Mouse (Mus musculus): Measurements from ENCODE around the gene Tekt5.

The Tekt5 gene

DNA sequence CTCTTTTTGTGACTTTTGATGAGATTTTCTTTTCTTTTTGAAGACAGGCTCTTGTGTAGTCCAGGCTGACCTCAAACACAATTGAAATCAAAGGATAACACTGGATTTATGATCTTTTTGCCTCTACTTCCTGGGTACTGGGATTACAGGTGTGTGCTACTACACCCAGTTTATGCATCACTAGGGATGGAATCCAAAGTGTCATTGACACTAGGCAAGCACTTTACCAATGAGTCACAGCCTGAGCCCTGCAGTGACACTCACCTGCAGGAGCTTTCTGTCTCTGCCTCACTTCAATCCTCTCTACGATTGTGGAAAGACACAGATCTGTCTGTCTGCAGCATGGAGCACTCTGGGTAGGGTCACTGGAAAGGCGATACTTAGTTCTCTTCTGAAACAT is 59.3 kb downstream of the Tekt5 start:
- DNase-seq, result no peak

DNA sequence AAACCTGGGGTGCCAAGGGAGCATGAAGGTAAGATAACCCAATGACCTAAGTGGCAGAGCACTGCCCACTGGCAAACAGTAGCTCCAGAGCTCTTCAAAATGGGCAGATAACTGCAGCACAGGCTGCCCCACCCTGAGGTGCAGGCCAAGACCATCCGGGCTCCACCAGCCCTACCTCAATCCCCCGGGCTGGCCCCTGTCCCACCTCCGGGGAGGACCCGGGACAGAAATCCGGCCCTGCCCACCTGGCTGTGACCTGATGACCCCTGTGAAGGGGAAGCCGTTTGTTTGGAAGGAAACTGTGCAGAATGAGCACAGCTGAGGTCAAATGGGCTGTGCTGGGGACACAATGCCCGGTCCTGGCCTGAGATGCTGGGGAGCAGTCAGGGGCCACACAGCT is 62.6 kb downstream of the Tekt5 start:
- no peak for DNase-seq

DNA sequence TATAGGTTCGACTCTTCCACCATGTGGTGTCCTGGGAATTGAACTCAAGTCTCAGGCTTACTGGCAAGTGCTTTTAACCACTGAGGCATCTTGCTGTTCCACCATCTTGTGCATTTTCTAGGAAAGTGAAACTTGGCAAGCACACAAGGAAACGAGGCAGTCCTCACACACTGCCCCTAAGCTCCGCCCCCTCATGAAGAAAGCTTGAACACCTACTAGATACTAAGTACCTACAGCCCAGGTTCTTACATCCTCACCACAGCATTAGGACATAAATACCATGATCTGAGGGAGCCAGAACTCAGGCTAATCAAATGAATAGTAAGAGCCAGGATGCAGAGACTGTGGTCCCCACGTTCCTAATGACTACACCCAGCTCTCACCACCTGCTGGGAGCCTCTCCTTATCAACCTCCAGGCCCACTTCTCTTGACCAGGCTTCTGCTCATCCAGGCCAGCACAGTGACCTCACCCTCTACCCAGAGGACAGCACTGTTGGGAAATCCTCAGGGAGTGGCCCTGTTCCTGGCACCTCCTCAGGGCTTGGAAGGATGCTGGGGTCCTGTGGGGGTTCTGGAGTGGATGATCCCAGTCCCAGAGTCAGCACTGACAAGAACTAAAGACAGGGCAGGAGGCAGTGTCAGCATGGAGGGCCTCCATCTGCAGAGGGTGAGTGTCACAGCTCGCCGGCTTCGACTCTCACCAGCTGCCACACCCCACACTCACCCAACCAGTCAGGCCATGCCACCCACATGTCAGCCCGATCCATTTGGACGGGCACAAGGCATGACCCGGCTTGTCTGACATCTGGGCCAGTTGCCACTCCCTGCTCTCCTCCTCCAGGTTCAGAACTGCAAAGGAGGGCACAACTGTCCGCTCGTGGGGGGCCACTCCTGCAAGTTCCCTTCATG is 64.4 kb downstream of the Tekt5 start:
- DNase-seq, result no peak

DNA sequence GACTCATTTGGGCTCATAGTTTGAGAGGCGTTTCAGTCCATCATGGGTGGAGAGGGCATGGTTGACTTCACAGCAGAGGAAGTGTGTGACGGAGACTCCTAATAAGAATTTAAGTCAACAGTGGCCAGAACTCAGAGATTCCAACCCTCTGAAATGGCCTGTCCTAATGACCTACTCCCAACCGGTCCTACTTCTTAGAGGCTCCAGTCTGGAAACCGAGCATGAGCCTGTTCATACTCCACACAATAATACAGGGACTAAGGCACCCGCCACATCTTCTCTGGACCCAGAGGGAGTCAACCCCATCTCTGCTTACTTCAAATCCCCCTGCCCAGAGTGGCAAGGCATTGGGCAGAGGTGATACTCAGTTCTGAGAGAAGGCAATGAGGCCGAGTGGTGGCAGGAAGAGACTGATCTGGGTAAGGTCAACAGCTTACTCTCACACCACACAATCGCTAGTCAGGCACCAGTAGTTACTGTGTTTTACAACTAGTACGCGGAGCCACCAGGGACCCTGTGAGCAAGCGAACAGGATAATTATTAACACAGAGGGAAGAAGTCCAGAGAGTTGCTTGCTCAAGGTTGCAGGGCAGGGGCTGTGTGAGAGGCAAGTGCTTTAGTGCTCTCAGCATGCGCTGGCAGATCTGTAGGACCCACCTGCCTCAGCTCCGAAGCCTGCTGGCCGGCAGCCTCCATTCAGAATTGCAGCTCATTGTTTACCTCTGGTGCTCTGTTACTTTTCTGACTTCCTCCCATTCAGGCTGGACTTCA is 67.5 kb downstream of the Tekt5 start:
- no peak for DNase-seq

DNA sequence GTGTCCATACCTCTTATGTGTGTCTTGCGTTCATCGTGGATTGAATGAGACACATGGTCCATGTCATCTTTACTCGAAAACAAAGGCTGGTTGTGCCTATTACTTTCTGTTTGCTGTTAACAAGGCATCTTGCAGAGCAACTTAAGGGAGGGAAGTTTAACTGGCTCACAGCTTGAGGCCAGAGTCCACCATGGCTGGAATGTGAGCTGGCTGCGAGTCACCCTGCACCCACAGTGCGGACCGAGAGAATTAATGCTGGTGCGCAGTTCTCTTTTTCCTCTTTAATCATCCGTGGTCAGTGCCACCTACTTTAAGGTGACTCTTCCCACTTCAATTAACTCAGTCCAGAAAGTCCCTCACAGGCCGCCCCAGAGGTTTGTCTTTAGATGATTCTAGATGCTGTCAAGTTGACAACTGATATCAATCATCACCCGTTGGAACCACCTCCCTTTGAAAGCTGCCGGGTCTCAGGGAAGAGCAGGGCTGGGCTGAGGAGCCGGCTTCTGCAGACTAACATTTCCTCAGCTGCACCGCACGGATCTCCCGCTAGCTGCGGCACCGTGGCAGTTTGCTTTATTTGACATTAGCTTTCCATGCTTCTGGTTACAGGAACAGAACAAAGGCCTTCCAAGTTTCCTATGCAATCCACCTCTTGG is 75.2 kb downstream of the Tekt5 start:
- DNase-seq, result no peak

DNA sequence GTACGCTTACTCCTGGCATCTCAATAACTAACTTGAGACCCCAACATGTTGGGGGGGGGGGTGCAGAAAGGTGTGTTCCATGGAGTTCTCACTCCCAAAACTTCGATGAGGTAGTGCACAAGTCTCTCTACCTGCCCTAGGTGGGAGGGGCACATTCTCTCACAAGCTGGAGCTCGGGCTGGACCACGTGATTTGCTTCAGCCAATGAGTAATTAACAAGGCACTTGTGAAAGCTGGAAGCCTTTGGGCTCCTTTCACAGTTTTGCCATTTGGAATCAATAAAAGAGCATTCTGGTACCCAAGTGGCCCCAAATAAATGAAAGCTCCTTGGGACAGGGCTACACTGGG is 78.1 kb downstream of the Tekt5 start:
- DNase-seq, result no peak

DNA sequence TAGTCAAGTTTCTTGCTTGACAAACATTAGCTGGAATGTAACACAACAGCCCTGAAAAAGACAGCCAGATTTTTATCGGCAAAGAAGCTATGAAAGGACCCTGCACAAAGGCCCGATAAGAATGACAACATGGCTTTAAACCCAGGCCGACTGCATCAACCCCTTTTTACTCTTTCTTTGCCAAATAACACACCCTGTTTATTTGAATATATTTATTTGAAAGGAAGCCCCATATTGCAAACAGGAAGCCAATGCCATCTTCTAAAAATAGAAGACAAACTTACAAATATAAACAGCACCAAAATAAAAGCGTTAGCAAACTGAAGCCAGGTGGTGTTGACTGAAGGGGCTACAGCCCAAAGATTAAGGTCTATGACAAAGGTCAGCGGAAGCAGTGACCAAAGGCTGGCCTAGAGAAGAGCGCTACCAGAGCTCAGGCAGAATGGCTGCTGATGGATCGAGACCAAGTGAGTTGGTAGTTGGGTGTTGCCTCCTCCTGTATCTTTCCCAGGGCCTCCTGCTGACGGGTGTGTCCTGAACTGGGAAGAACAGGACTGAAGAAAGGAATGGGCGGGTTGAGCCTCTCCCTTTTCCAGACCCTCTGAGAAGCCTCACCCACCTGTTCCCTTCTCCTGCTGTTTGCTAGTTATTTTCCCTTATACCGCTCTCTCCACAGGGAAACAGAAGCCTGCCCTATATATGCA is 78.6 kb downstream of the Tekt5 start:
- DNase-seq, result no peak

DNA sequence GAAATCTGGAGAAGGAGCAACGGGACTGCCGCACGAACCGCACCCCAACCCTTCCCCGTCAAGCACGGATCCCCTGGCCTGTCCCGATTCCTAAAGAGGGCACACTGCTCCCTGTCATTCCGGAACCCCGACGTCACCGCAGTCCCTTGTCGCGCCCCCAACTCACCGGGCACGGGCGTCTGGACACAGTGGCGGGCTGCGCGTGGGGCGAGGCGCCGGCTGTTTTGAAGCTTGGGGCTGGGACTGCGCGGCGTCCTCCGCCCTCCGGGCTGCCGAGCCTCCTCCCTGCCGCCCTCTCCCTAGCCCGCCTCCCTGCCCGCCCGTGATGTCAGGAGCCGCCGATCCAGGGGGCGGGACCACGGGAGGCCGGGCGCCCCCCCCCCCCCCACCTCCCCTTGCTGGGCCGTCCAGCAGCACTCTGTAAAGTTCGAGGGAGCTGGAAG is 81.6 kb downstream of the Tekt5 start, which contains the start of gene Emp2:
Gene Emp2, minus strand, starts transcription at position 323 of the 443 bp plus-strand sequence.
- no peak for DNase-seq

DNA sequence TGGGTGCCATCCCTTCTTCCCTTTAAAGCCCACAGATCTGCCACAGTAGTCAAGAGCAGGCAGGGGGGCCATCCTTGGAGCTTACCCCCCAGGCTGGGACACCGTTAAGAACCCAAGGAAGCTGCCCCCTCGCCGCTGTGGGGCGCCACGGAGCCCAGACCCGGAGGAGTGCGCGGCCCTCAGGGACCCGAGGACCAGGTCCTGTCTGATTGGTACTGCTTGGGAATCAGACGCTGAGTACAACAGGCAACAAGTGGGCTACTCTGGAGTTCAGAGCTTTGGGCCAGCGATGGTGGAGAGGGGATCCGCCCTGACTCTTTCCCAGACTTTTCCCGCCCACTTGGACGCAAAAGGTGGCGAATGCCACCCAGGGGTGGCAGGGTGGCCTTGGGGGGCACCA is 82.1 kb downstream of the Tekt5 start:
- no peak for DNase-seq

DNA sequence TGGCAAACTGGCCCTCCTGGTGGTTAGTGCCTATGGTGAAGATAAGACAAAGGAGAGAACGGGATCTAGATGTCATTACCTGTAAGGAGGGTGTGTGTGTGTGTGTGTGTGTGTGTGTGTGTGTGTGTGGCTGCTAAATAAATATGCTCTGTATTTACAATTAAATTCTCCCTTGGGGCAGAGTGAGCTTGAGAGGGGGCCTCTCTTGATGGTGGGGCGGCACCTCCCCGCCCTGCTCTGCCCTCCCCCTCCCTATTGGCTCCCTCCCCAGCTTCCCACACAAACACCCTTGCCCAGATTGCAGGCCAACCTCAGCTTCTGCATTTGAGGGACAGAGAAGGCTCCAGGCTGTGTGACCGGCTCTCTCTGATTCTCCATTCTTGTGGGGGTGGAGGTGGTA is 83.3 kb downstream of the Tekt5 start:
- no peak for DNase-seq

DNA sequence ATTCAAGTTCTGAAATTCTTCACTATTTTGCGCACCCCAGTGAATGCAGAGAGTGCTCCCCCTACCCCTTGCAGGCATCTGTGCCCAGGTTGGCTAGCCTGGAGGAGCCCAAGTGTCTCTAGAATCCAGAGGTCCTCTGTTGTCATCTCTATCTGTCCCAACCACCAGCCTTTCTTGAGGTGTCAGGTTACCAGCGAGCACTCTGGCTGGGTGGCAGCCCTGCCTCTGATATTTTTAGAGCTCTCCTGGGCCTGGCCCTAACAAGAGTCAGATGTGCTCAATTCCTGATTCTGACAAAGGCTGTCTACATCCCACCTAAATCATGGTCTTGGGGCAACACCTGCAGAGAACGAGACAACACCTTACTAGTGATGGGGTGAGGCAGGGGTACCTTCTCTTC is 84.2 kb downstream of the Tekt5 start:
- DNase-seq, result no peak

DNA sequence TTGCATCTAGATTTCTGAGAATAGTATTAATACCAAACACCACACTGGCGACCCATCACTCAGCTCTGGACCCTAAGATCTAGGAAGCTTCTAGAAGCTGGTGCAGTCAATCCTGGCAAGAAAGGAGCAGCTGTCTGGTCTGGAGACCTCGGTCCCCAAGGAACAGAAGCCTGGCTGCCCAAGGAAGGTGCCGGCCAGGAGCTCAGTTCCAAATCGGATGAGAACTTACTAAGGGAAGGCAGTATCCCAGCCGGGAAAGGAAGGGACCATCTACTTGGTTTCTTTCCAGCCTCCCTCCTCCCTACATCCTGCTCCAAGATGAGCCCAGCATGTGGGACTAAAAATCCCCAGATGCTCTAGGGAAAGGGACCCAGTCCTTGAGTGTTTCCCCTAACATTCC is 84.8 kb downstream of the Tekt5 start:
- DNase-seq, result no peak

Data from B cell, adult 2 months (primary cell).